Mouse (Mus musculus): ENCODE results near the gene 5730522E02Rik. TPM values are rescaled to one million over a fixed set of nuclear protein-coding genes. Genes with fewer than 3 reads are reported as not detected.

5730522E02Rik gene
- polyA plus RNA-seq, 1 experiment from 2014 or later: 14.6 TPM

DNA sequence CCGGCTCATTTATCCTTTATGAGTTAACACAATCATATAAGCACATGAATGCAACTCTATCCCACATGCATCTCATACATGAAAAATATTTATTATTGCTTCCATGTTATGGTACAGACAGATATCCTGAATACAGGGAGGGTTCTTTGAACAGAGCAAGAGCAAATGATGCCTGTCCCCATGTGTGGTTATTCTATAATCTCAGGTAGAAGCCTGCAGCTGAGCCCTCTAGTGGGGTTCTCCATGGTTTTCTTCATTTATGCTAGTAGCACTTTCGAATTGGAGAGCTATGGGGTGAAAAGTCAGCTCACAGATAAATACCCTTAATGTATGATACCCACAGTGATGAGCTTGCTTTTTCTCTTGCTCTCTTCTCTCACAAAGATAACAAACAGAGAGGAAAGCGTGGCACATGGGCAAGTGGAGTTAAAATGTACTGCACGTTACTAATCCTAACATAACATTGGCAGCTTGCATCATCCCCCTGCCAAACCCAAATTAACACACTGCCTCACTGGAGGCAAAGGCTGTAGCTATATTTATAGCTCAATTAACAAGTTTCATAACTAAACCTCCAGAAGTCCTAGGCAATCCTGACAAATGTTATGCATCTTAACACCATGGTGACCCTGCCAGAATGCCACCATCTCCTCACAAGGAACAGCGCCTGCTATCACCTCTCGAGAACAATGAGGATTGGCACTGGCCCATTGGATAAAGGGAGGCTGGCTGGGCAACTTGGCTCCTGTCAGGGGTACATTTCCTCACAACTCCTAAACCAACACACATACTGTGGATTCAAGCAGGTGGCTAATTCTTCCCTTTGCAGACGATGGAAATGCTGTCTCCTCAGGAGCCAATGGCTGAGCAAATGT, 494.9 kb downstream of the 5730522E02Rik start:
- Histone ChIP-seq H3K4me2 (ENCODE audit: low read length) (no peak overlapping the region), H3K9ac (ENCODE audit: low read length) (no peak overlapping the region), H3K36me3 (ENCODE audit: control insufficient read depth, insufficient read depth, low read length) (no peaks in the 10 kb centered on the region), H3K4me1 (ENCODE audit: control insufficient read depth, insufficient read depth, low read length) (no peaks in the 10 kb centered on the region), H3K27me3 (replicated peaks; ENCODE audit: control insufficient read depth, insufficient read depth, low read length) (no peaks in the 10 kb centered on the region), H3K27ac (ENCODE audit: low read depth, low read length) (peak overlapping the region; percentile 57; the same call in 1 of the 2 replicates), H3K4me3 (ENCODE audit: low read depth, low read length) (no peak overlapping the region), H3K9me3 (replicated peaks; ENCODE audit: control insufficient read depth, low read length) (no peaks in the 10 kb centered on the region)
- WGBS: 70% methylated on average over 7 of the region's 7 CpGs
- peak; percentile 87 for DNase-seq (ENCODE audit: low spot score)
- ATAC-seq: peak; percentile 92

- no peaks in the 10 kb centered on the region for H3K4me1 ChIP-seq (ENCODE audit: control insufficient read depth, insufficient read depth, low read length)
- H3K27me3 ChIP-seq (replicated peaks; ENCODE audit: control insufficient read depth, insufficient read depth, low read length): no peaks in the 10 kb centered on the region
- 61% methylated on average over 2 of the region's 2 CpGs for WGBS
- H3K9me3 ChIP-seq (replicated peaks; ENCODE audit: control insufficient read depth, low read length): no peaks in the 10 kb centered on the region
- H3K36me3 ChIP-seq (ENCODE audit: control insufficient read depth, insufficient read depth, low read length): no peaks in the 10 kb centered on the region
- DNase-seq (ENCODE audit: low spot score) (no peak), ATAC-seq (no peak)
- no peak overlapping the region for H3K9ac ChIP-seq (ENCODE audit: low read length)
- no peak overlapping the region for H3K4me3 ChIP-seq (ENCODE audit: low read depth, low read length)
- H3K27ac ChIP-seq (ENCODE audit: low read depth, low read length): no peak overlapping the region
- no peak overlapping the region for H3K4me2 ChIP-seq (ENCODE audit: low read length)
Observed at GRCm38 (mm10) chr11:25710559-25710958, 500.0 kb downstream of the 5730522E02Rik start.

DNA sequence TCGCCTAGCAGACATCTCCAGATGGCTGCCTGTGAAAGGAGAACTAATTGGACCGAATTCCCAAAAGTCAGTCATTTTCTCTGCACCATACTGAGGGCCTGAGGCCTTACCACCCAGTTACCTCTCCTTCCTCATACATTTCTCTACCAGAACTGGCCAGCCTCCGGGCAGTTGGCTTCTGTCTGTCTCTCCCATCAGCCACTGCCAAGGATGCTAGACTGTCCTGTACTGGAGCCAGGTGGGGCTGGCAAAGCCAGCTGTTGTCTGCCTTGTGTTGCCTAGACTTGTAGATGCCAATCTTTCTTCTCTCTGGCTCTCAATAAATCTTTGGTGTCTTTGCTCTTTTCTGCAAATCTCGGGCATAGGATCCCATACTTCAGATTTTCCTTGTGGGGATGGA, 500.7 kb downstream of the 5730522E02Rik start:
- Histone ChIP-seq H3K27ac (ENCODE audit: low read depth, low read length) (no peak overlapping the region), H3K4me2 (ENCODE audit: low read length) (no peak overlapping the region), H3K9me3 (replicated peaks; ENCODE audit: control insufficient read depth, low read length) (no peaks in the 10 kb centered on the region), H3K9ac (ENCODE audit: low read length) (no peak overlapping the region), H3K36me3 (ENCODE audit: control insufficient read depth, insufficient read depth, low read length) (no peaks in the 10 kb centered on the region), H3K4me1 (ENCODE audit: control insufficient read depth, insufficient read depth, low read length) (peaks cover under 1% of the 10 kb centered on the region; the same call in 1 of the 2 replicates), H3K4me3 (ENCODE audit: low read depth, low read length) (no peak overlapping the region), H3K27me3 (replicated peaks; ENCODE audit: control insufficient read depth, insufficient read depth, low read length) (no peaks in the 10 kb centered on the region)
- peak; percentile 60 for DNase-seq (ENCODE audit: low spot score)
- ATAC-seq: peak; percentile 72; the same call in 1 of the 2 replicates
- WGBS: 65% methylated on average over 4 of the region's 4 CpGs

DNA sequence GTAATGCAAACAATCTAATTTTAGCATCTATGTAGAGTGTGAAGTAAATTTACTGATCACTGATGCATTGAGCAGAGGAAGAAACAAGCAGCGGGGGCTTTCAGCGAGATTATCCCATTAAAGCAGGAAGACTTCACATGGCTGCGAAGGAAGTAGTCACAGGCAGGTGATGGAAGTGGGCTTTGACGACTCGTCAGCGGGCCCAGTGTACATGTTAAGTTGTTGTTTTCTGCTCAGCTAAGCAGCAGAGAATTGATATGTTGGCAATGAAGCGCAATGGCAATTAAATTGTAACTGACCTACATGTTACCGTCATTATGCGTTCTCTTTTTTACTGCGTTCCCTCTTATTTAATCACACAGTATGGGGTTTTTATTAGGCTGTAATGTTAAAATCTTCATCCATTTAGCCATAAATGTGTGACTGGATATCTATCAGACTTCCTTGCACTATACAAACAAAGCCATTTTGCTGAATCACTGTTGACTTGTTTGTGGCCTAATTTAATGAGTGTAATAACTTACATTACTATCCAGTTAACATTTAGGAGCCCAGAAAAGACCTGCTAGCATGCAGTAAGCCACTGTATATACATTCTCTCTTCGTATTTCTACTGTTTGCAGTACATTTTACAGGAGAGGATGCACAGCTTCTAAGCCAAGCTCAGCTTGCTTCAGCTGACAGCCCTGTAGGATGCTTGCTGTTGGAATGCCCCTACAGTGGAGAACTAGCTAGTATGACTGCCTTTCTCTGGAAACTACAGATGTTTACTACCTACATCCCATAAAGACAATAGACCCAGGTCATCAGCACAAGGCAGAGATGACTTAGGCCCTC, 506.0 kb downstream of the 5730522E02Rik start:
- ATAC-seq (peak; percentile 59; the same call in 1 of the 2 replicates), DNase-seq (ENCODE audit: low spot score) (peak; percentile 66)
- Histone ChIP-seq H3K36me3 (ENCODE audit: control insufficient read depth, insufficient read depth, low read length) (no peaks in the 10 kb centered on the region), H3K4me1 (ENCODE audit: control insufficient read depth, insufficient read depth, low read length) (peaks cover 6% of the 10 kb centered on the region; the same call in 1 of the 2 replicates), H3K9me3 (replicated peaks; ENCODE audit: control insufficient read depth, low read length) (no peaks in the 10 kb centered on the region), H3K4me3 (ENCODE audit: low read depth, low read length) (no peak overlapping the region), H3K4me2 (ENCODE audit: low read length) (no peak overlapping the region), H3K27me3 (replicated peaks; ENCODE audit: control insufficient read depth, insufficient read depth, low read length) (no peaks in the 10 kb centered on the region), H3K9ac (ENCODE audit: low read length) (no peak overlapping the region), H3K27ac (ENCODE audit: low read depth, low read length) (peak overlapping the region; percentile 56; the same call in 1 of the 2 replicates)
- WGBS: 20% methylated on average over 11 of the region's 11 CpGs

GRCm38 (mm10) chr11:25702791-25703190, 507.8 kb downstream of the 5730522E02Rik start:
- Histone ChIP-seq H3K4me1 (ENCODE audit: control insufficient read depth, insufficient read depth, low read length) (peaks cover 9% of the 10 kb centered on the region), H3K4me3 (ENCODE audit: low read depth, low read length) (no peak overlapping the region), H3K27me3 (replicated peaks; ENCODE audit: control insufficient read depth, insufficient read depth, low read length) (no peaks in the 10 kb centered on the region), H3K27ac (ENCODE audit: low read depth, low read length) (no peak overlapping the region), H3K4me2 (ENCODE audit: low read length) (no peak overlapping the region), H3K9ac (ENCODE audit: low read length) (no peak overlapping the region), H3K36me3 (ENCODE audit: control insufficient read depth, insufficient read depth, low read length) (no peaks in the 10 kb centered on the region), H3K9me3 (replicated peaks; ENCODE audit: control insufficient read depth, low read length) (no peaks in the 10 kb centered on the region)
- DNase-seq (ENCODE audit: low spot score) (no peak), ATAC-seq (no peak)
- 90% methylated on average over 3 of the region's 3 CpGs for WGBS

- H3K9me3 ChIP-seq (replicated peaks; ENCODE audit: control insufficient read depth, low read length): no peaks in the 10 kb centered on the region
- H3K4me1 ChIP-seq (ENCODE audit: control insufficient read depth, insufficient read depth, low read length): peaks cover 15% of the 10 kb centered on the region
- 7% methylated on average over 6 of the region's 6 CpGs for WGBS
- H3K36me3 ChIP-seq (ENCODE audit: control insufficient read depth, insufficient read depth, low read length): no peaks in the 10 kb centered on the region
- peak; percentile 72 for ATAC-seq
- DNase-seq (ENCODE audit: low spot score): peak; percentile 77
- H3K27ac ChIP-seq (ENCODE audit: low read depth, low read length): peak overlapping the region; percentile 81
- no peaks in the 10 kb centered on the region for H3K27me3 ChIP-seq (replicated peaks; ENCODE audit: control insufficient read depth, insufficient read depth, low read length)
- H3K4me2 ChIP-seq (ENCODE audit: low read length): peak overlapping the region; percentile 39
- peak overlapping the region; percentile 51; the same call in 1 of the 2 replicates for H3K9ac ChIP-seq (ENCODE audit: low read length)
- H3K4me3 ChIP-seq (ENCODE audit: low read depth, low read length): no peak overlapping the region
Observed at GRCm38 (mm10) chr11:25697508-25698193, 512.9 kb downstream of the 5730522E02Rik start.

- 15% methylated on average over 5 of the region's 5 CpGs for WGBS
- DNase-seq (ENCODE audit: low spot score): peak; percentile 53
Observed at GRCm38 (mm10) chr11:25696168-25696567, 514.4 kb downstream of the 5730522E02Rik start.

GRCm38 (mm10) chr11:25684731-25685130, 525.8 kb downstream of the 5730522E02Rik start:
- H3K4me2 ChIP-seq (ENCODE audit: low read length): no peak overlapping the region
- 82% methylated on average over 4 of the region's 4 CpGs for WGBS

More at GRCm38 (mm10) chr11:25696168-25696567, 514.4 kb downstream of the 5730522E02Rik start:
- Histone ChIP-seq H3K4me1 (ENCODE audit: control insufficient read depth, insufficient read depth, low read length) (peaks cover 15% of the 10 kb centered on the region), H3K27me3 (replicated peaks; ENCODE audit: control insufficient read depth, insufficient read depth, low read length) (no peaks in the 10 kb centered on the region), H3K4me3 (ENCODE audit: low read depth, low read length) (no peak overlapping the region), H3K36me3 (ENCODE audit: control insufficient read depth, insufficient read depth, low read length) (no peaks in the 10 kb centered on the region), H3K27ac (ENCODE audit: low read depth, low read length) (no peak overlapping the region; the same call in 1 of the 2 replicates), H3K9me3 (replicated peaks; ENCODE audit: control insufficient read depth, low read length) (no peaks in the 10 kb centered on the region), H3K4me2 (ENCODE audit: low read length) (no peak overlapping the region), H3K9ac (ENCODE audit: low read length) (no peak overlapping the region)
- peak; percentile 61 for ATAC-seq

More at GRCm38 (mm10) chr11:25684731-25685130, 525.8 kb downstream of the 5730522E02Rik start:
- no peaks in the 10 kb centered on the region for H3K36me3 ChIP-seq (ENCODE audit: control insufficient read depth, insufficient read depth, low read length)
- no peaks in the 10 kb centered on the region for H3K4me1 ChIP-seq (ENCODE audit: control insufficient read depth, insufficient read depth, low read length)
- no peaks in the 10 kb centered on the region for H3K9me3 ChIP-seq (replicated peaks; ENCODE audit: control insufficient read depth, low read length)
- no peak overlapping the region for H3K9ac ChIP-seq (ENCODE audit: low read length)
- ATAC-seq: no peak
- H3K4me3 ChIP-seq (ENCODE audit: low read depth, low read length): no peak overlapping the region
- peak; percentile 30 for DNase-seq (ENCODE audit: low spot score)
- no peaks in the 10 kb centered on the region for H3K27me3 ChIP-seq (replicated peaks; ENCODE audit: control insufficient read depth, insufficient read depth, low read length)
- no peak overlapping the region for H3K27ac ChIP-seq (ENCODE audit: low read depth, low read length)

Measured in forebrain, embryonic 14.5 days (tissue).